Mouse (Mus musculus): Measurements from ENCODE around the gene Kcnh5. TPM values are rescaled to one million over a fixed set of nuclear protein-coding genes. Genes with fewer than 3 reads are reported as not detected.

The Kcnh5 gene
- polyA plus RNA-seq, 1 experiment from 2014 or later = 1.2 TPM

DNA sequence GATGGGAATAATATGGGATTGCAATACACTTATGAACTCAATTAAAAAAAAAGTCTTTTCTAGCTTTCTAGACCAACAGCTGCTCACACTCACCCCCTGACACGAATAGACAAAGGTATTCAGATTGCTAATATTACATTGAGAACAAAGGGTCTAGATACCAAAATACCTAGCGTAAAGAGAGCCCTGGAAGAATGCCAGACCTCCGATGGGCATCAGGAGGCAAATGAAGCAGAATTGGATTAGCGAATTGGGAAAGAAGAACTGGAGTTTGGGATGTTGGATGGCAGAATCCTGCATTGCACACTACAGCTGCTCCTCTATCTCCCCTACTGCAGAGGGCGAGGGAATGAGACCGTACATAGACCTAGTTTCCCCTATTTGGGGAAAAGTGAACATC lies 275.8 kb downstream of the Kcnh5 start:
- no peaks in the 10 kb centered on the region for H3K9me3 ChIP-seq
- no peaks in the 10 kb centered on the region for H3K27me3 ChIP-seq
- no peak for ATAC-seq
- H3K4me2 ChIP-seq (replicated peaks) = no peak overlapping the region
- H3K9ac ChIP-seq (replicated peaks) = no peak overlapping the region
- H3K27ac ChIP-seq = no peak overlapping the region
- no peaks in the 10 kb centered on the region for H3K36me3 ChIP-seq
- no peaks in the 10 kb centered on the region for H3K4me1 ChIP-seq (replicated peaks)
- no peak overlapping the region for H3K4me3 ChIP-seq (replicated peaks)
- WGBS = 79% methylated on average over 6 of the region's 6 CpGs

DNA sequence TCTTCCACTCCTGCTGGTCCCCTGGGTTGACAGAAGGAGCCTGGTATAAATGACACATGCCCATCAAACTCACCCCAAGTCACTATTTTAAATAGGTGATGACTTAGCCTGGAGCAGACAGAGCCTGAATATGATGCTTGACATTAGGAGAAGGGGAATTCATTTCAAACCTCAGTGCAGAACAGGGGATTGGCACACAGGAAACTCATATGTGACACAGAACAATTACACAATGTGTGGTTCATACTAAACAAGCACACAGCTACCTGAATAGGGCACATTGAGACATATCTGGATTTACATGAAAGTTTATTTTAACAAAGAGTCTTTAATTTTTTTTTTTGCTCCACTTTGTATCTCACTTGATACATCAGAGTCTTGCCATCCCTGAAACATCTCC lies 276.4 kb downstream of the Kcnh5 start:
- no peak overlapping the region for H3K4me3 ChIP-seq (replicated peaks)
- no peak overlapping the region for H3K27ac ChIP-seq
- no peaks in the 10 kb centered on the region for H3K27me3 ChIP-seq
- H3K4me2 ChIP-seq (replicated peaks) = no peak overlapping the region
- ATAC-seq = no peak
- no peaks in the 10 kb centered on the region for H3K36me3 ChIP-seq
- no peaks in the 10 kb centered on the region for H3K4me1 ChIP-seq (replicated peaks)
- H3K9ac ChIP-seq (replicated peaks) = no peak overlapping the region
- no peaks in the 10 kb centered on the region for H3K9me3 ChIP-seq

DNA sequence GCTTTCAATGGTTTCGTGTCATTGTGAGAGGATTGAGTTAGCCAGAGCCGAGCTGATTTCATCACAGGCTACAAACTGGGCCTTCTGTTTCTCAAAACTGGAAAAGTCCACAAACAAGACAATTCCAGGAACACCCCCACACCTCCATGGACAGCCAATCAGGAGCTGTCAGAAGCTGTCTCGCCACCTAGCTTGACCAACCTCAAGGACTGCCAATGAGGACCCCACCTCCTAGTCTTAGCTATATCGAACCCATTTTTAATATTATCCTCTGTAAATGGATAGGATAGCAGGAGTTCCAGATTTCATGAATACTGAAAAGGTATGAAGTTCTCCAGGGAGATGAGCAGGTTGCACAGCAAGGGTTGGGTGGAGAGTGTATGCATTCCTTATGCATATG lies 278.1 kb downstream of the Kcnh5 start:
- Histone ChIP-seq H3K4me2 (replicated peaks) (no peak overlapping the region), H3K4me3 (replicated peaks) (no peak overlapping the region), H3K4me1 (replicated peaks) (no peaks in the 10 kb centered on the region), H3K36me3 (no peaks in the 10 kb centered on the region), H3K27me3 (no peaks in the 10 kb centered on the region), H3K9ac (replicated peaks) (no peak overlapping the region), H3K9me3 (no peaks in the 10 kb centered on the region), H3K27ac (no peak overlapping the region)
- 91% methylated on average over 4 of the region's 4 CpGs for WGBS
- ATAC-seq = no peak

DNA sequence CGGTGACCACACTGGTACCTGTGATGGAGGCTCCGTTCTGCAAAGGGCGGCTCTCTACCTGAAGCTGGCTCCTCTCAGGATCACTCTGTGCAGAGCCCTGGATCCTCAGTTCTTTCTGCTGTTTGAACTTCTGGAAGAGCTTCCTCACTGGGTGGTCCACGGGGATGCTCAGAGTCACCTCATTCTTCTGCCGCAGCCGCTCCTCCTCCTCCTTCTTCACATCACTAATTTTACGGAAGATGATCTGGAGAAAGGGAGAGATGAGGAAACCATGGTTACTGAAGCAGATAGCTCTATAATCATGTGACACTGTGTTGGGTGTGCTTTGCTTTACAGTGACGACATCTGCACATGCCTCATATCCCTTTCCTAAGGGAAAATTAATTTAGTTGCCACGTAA lies 278.9 kb downstream of the Kcnh5 start:
- no peak overlapping the region for H3K9ac ChIP-seq (replicated peaks)
- H3K4me2 ChIP-seq (replicated peaks) = no peak overlapping the region
- H3K36me3 ChIP-seq = no peaks in the 10 kb centered on the region
- H3K9me3 ChIP-seq = no peaks in the 10 kb centered on the region
- no peaks in the 10 kb centered on the region for H3K27me3 ChIP-seq
- 94% methylated on average over 9 of the region's 9 CpGs for WGBS
- no peak for ATAC-seq
- H3K27ac ChIP-seq = no peak overlapping the region
- H3K4me1 ChIP-seq (replicated peaks) = no peaks in the 10 kb centered on the region
- no peak overlapping the region for H3K4me3 ChIP-seq (replicated peaks)

DNA sequence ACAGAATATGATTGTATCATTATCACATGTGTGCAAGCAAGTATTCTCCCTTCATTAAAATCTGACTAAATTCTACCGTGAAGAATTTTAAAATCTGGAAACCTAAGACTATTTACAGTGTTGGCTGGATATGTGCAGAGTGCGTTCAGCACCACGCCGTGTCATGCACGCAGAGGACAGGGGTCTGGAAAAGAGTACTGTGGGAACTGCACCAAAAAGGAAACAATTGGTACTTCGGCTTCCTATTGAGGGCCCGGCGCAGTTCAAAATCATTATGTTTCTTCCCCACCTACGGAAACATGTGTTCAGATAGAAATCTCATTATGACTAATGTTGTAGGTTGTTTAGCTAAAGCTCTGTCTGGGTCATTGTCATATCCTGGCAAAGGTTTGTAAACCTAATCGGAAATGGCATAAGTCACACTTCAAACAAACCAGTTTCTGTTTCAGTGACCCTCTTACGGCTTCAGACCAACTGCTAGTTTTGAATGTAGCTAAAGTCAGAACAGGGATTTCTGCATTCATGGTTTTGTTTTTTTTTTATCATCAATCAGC lies 282.2 kb downstream of the Kcnh5 start:
- Histone ChIP-seq H3K27me3 (no peaks in the 10 kb centered on the region), H3K9me3 (no peaks in the 10 kb centered on the region), H3K36me3 (no peaks in the 10 kb centered on the region), H3K27ac (no peak overlapping the region), H3K4me1 (replicated peaks) (no peaks in the 10 kb centered on the region), H3K9ac (replicated peaks) (no peak overlapping the region), H3K4me3 (replicated peaks) (no peak overlapping the region), H3K4me2 (replicated peaks) (no peak overlapping the region)
- no peak for ATAC-seq
- WGBS = 91% methylated on average over 11 of the region's 11 CpGs

DNA sequence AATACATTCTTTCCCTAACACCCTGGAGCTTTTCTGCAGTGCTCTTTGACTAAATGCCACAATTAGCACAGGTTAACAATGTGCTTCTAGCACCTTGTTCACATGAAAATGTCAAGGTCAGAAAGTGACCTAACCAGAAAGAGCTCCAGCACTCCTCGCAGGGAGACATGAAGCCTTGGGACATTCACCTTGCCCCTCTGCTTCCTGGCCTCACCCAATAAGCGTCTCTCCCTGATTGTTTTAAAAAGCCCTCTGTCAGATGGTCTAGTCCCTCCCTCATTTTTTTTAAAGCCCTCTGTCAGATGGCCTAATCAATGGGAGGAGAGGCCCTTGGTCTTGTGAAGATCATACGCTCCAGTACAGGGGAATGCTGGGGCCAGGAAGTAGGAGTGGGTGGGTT lies 287.7 kb downstream of the Kcnh5 start:
- H3K4me3 ChIP-seq (replicated peaks) = no peak overlapping the region
- H3K9ac ChIP-seq (replicated peaks) = no peak overlapping the region
- no peaks in the 10 kb centered on the region for H3K9me3 ChIP-seq
- ATAC-seq = no peak
- WGBS = 70% methylated on average over 3 of the region's 3 CpGs
- H3K4me1 ChIP-seq (replicated peaks) = no peaks in the 10 kb centered on the region
- H3K4me2 ChIP-seq (replicated peaks) = no peak overlapping the region
- H3K27me3 ChIP-seq = no peaks in the 10 kb centered on the region
- H3K36me3 ChIP-seq = no peaks in the 10 kb centered on the region
- H3K27ac ChIP-seq = no peak overlapping the region

DNA sequence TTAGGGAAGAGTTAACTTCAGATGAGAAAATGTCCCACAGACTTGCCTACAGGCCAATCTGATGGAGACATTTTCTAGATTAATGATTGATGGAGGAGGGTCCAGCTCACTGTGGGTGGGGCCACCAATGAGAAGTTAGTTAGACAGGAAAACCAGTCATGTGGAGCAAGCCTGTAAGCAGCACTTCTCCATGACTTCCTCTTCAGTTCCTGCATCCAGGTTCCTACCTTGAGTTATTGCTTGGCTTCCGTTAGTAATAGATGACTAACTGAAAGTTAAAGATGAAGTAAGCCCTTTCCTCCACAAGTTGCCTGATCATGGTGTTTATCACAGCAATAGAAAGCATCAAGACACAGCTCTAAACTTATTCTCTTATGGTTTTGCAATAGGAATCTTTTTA lies 290.1 kb downstream of the Kcnh5 start:
- WGBS = 89% methylated on average over 1 of the region's 1 CpGs
- ATAC-seq = no peak

DNA sequence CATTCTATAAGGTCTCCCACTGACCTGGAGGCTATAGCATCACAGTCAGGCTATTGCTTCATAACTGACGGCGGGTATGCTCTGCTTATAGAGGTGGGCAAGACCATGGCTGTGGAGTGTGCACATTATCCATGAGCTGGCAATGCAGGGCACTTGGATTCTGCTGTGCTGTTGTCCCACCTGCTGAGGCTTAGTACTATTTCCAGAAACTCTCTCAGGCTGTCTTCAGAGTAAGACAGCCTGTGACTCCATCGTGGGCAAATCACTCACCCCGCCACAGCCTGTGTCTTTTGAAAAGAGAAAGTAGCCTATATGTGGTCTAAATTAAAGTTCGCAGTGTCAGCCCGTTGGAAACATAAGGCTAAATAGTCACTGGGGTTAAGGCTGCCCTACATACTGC lies 295.8 kb downstream of the Kcnh5 start:
- H3K4me3 ChIP-seq (replicated peaks) = no peak overlapping the region
- no peaks in the 10 kb centered on the region for H3K27me3 ChIP-seq
- H3K27ac ChIP-seq = no peak overlapping the region
- 87% methylated on average over 6 of the region's 6 CpGs for WGBS
- H3K9ac ChIP-seq (replicated peaks) = no peak overlapping the region
- H3K36me3 ChIP-seq = no peaks in the 10 kb centered on the region
- ATAC-seq = no peak
- no peaks in the 10 kb centered on the region for H3K9me3 ChIP-seq
- H3K4me2 ChIP-seq (replicated peaks) = no peak overlapping the region
- H3K4me1 ChIP-seq (replicated peaks) = no peaks in the 10 kb centered on the region

More for the DNA sequence above, 290.1 kb downstream of the Kcnh5 start:
- Histone ChIP-seq H3K4me2 (replicated peaks) (no peak overlapping the region), H3K4me1 (replicated peaks) (no peaks in the 10 kb centered on the region), H3K27ac (no peak overlapping the region), H3K9ac (replicated peaks) (no peak overlapping the region), H3K4me3 (replicated peaks) (no peak overlapping the region), H3K36me3 (no peaks in the 10 kb centered on the region), H3K27me3 (no peaks in the 10 kb centered on the region), H3K9me3 (no peaks in the 10 kb centered on the region)

DNA sequence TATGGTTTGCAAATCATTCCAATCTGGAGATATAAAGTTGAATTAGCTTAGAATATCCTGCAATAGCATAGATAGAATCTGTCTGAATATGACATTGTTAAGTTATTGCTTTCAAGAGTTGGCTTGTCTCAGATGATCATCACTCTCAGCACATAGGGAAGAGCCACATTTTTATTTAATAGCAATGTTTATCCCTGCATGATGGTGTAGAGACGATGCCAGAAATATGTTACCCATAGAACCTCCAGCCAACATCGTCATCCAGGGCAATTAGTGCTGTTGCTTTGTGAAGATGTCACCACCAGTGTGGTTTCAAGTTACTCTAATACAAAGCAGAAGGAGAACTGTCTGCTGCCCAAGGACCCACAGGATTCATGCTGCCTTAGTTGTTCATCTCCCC lies 321.5 kb downstream of the Kcnh5 start:
- no peak for ATAC-seq

DNA sequence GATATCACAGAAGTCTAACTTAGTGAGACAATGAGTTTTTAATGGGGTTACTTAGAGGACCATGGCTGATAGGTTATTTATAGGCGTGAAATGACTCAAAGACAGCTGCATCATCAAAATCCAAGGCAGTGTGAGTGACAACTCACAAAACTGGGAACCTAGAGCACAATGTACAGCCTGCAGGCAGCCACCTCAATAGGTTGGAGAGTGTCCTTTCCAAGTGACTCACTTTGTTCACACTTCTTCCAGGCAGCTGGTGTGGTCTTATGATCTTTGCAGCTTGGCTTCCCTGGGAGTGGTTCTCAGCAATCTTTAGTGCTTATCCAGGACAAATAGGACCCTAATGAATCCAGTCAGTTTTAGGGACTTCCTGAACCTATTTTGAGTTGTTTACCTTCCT lies 322.9 kb downstream of the Kcnh5 start:
- H3K9me3 ChIP-seq = no peaks in the 10 kb centered on the region
- H3K4me2 ChIP-seq (replicated peaks) = no peak overlapping the region
- peaks cover 10% of the 10 kb centered on the region for H3K4me1 ChIP-seq (replicated peaks)
- H3K4me3 ChIP-seq (replicated peaks) = no peak overlapping the region
- no peak overlapping the region for H3K27ac ChIP-seq
- 77% methylated on average over 1 of the region's 1 CpGs for WGBS
- H3K36me3 ChIP-seq = no peaks in the 10 kb centered on the region
- no peaks in the 10 kb centered on the region for H3K27me3 ChIP-seq
- no peak overlapping the region for H3K9ac ChIP-seq (replicated peaks)
- ATAC-seq = no peak

More for the DNA sequence above, 321.5 kb downstream of the Kcnh5 start:
- Histone ChIP-seq H3K4me2 (replicated peaks) (no peak overlapping the region), H3K9ac (replicated peaks) (no peak overlapping the region), H3K4me3 (replicated peaks) (no peak overlapping the region), H3K9me3 (no peaks in the 10 kb centered on the region), H3K36me3 (no peaks in the 10 kb centered on the region), H3K27ac (no peak overlapping the region), H3K4me1 (replicated peaks) (peaks cover 1% of the 10 kb centered on the region; the same call in 1 of the 2 replicates), H3K27me3 (no peaks in the 10 kb centered on the region)
- 82% methylated on average over 2 of the region's 2 CpGs for WGBS

DNA sequence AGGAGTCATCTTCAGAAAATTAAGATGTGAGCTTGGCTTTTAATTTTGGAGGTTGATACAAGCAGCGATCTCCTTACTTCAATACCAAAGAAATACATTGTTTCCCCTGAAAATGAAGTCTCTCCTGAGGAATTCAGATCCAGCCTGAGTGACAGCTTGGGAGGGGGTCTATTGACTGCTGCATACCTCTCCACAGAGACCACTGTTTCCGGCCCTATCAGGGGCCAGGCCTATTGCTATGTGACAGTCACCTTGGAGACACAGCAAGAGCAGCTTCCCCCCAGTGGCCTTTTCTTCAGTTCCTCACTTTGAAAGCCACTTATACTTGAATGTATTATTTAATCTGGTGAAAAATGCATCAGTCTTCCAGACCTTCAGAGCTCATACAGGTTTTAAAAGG lies 326.8 kb downstream of the Kcnh5 start:
- no peak overlapping the region for H3K4me2 ChIP-seq (replicated peaks)
- H3K9ac ChIP-seq (replicated peaks) = no peak overlapping the region
- peaks cover 10% of the 10 kb centered on the region for H3K4me1 ChIP-seq (replicated peaks)
- 5% methylated on average over 2 of the region's 2 CpGs for WGBS
- H3K9me3 ChIP-seq = no peaks in the 10 kb centered on the region
- H3K27ac ChIP-seq = no peak overlapping the region
- H3K4me3 ChIP-seq (replicated peaks) = no peak overlapping the region
- no peaks in the 10 kb centered on the region for H3K27me3 ChIP-seq
- H3K36me3 ChIP-seq = no peaks in the 10 kb centered on the region
- peak; percentile 91 for ATAC-seq

DNA sequence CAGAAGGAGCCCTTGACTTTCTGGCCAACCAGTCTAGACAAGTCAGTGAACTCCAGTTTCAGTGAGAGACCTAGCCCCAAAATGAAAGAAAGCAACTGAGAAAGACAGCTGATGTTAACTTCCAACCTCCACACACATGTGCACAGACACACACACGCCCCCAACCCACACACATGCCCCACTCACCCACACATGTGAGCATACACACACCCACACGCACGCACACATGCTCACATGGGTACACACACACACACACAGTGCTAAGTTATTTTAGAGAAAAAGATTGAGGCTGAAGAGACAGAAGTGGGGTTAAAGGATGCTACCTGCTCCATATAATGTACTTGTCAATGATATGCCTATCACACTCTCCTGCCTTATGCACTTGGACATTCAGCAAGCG lies 327.2 kb downstream of the Kcnh5 start:
- Histone ChIP-seq H3K4me2 (replicated peaks) (no peak overlapping the region), H3K9me3 (no peaks in the 10 kb centered on the region), H3K4me3 (replicated peaks) (no peak overlapping the region), H3K27ac (no peak overlapping the region), H3K36me3 (no peaks in the 10 kb centered on the region), H3K27me3 (no peaks in the 10 kb centered on the region), H3K9ac (replicated peaks) (no peak overlapping the region), H3K4me1 (replicated peaks) (peaks cover 10% of the 10 kb centered on the region)
- ATAC-seq = peak; percentile 55; the same call in 1 of the 2 replicates
- WGBS = 62% methylated on average over 4 of the region's 4 CpGs

DNA sequence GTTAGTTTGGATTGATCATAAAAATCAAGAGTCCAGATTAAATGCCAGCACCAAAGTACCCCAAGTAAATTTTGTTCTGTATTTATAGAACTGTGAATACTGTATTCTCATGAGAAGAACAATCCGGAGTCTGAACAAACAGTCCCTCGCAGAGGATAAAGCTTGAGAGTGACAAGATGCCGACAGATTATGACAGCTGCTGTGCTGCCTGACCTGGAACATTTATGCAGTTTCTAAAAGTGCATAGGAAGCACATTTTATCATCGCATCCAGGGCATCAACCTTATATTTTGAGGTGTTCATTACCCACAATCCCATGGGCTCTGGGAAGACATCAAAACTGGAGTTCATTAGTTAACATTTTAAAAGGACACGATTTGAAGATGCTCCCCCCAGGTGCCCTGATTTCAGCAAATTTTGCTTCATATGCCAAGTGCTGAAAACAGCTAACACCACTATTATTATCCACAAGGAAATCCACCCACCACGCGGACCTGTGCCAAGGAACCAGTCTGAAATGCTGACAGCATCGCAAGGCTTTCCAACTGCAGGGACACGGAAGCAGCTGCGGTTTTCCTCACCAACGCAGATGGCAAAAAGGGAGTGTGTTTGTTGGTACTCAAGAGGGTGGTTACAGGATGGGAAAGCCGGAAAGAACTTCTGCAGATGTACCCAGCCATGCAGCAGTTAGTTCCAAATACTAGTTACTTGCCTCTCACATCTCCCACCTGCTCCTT lies 328.4 kb downstream of the Kcnh5 start:
- H3K27ac ChIP-seq = no peak overlapping the region
- no peak overlapping the region for H3K4me2 ChIP-seq (replicated peaks)
- peaks cover 10% of the 10 kb centered on the region for H3K4me1 ChIP-seq (replicated peaks)
- ATAC-seq = no peak
- H3K36me3 ChIP-seq = no peaks in the 10 kb centered on the region
- H3K27me3 ChIP-seq = no peaks in the 10 kb centered on the region
- H3K4me3 ChIP-seq (replicated peaks) = no peak overlapping the region
- H3K9me3 ChIP-seq = no peaks in the 10 kb centered on the region
- 80% methylated on average over 12 of the region's 12 CpGs for WGBS
- no peak overlapping the region for H3K9ac ChIP-seq (replicated peaks)
